Mouse (Mus musculus) left cerebral cortex, postnatal 25 days (tissue): ENCODE results near the gene Hbq1a. TPM values are rescaled to one million over a fixed set of nuclear protein-coding genes. Genes with fewer than 3 reads are reported as not detected.
"Not testable (repeated sequence)": the region's sequence is repeated elsewhere in the genome, so short reads cannot be mapped to it uniquely, and the experiment has no call there.

Experiments used
- DNase-seq, 2 experiments: peaks; one replicate each; pipeline ENCODE4 v3.0.0; 2022; ENCODE audit warnings: low spot score in 2 of 2, mixed read lengths in 1 of 2
- intact Hi-C: fragments of 180-260 bp; cut with DNase I; formaldehyde crosslinking; loops from one replicate; pipeline ENCODE4 v1.15.1; 2025
- total RNA-seq, 2 experiments: library from RNA; stranded (reverse); gene quantifications; 2 replicates each; pipeline ENCODE4 v1.2.3; 2021

Hbq1a gene
- total RNA-seq, 2 experiments from 2014 or later, result 1.4 TPM; not detected in 1

- DNase-seq, intact Hi-C loops: not testable (repeated sequence)
Observed at GRCm38 (mm10) chr11:32283091-32283777, 16.6 kb upstream of the Hbq1a start, which contains the start of gene Hba-a1. TSS of gene Hba-a1 (plus strand) at chr11:32283511.

GRCm38 (mm10) chr11:32284582-32284981, 15.3 kb upstream of the Hbq1a start:
- intact Hi-C loops, result not testable (repeated sequence)

DNA sequence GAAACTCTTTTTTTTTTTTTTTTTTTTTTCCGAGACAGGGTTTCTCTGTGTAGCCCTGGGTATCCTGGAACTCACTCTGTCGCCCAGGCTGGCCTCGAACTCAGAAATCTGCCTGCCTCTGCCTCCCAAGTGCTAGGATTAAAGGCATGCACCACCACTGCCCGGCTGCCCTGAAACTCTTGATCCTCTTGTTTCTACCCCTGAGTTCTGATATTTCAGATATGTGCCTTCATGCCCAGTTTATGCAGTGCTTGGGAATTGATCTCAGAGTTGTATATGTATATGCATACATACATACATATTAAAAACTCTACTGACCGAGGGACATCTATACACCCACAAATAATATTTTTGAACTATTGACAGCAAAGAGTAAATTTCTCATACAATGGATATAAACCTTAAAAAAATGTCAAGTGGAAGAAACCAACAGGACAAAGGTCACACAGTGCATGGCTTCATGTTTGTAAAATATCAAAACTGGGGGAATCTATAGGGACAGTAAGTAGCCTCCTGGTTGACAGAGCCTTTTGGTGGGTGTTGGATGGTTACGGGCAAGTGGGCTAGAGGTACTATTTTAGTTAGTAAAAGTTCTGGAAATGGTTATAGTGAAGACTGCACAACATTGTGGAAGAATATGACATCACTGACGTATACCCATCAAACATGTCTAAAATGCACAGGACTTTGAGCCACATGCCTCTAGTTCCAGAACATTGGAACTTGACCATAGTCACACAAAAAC, 14.7 kb upstream of the Hbq1a start:
- no peak for DNase-seq
- intact Hi-C loops, result loop anchor here (5.0 kb wide), 1 partner anchor 37 kb away; no protein-coding TSS in a partner anchor

More at GRCm38 (mm10) chr11:32284582-32284981, 15.3 kb upstream of the Hbq1a start:
- DNase-seq, result not testable (repeated sequence)

DNA sequence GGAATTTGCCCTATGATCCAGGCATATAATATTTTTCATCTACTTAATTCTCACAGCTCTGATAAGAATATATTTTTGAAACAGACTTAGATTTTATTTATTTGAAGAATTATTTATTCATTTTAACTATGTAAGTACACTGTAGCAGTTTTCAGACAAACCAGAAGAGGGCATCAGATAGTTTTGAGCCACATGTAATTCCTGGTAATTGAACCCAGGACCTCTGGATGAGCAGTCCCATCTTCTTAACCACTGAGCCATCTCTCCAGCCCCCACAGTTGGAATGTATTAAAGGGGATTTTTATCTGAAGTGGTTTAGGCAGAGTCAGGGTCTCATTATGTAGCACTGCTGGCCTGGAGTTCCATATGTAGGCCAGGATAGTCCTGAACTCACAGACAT, 14.0 kb upstream of the Hbq1a start:
- intact Hi-C loops, result loop anchor here (2.0 to 5.0 kb wide), 2 partner anchors 36 to 103 kb away; no protein-coding TSS in a partner anchor
- DNase-seq, result not testable (repeated sequence)

DNA sequence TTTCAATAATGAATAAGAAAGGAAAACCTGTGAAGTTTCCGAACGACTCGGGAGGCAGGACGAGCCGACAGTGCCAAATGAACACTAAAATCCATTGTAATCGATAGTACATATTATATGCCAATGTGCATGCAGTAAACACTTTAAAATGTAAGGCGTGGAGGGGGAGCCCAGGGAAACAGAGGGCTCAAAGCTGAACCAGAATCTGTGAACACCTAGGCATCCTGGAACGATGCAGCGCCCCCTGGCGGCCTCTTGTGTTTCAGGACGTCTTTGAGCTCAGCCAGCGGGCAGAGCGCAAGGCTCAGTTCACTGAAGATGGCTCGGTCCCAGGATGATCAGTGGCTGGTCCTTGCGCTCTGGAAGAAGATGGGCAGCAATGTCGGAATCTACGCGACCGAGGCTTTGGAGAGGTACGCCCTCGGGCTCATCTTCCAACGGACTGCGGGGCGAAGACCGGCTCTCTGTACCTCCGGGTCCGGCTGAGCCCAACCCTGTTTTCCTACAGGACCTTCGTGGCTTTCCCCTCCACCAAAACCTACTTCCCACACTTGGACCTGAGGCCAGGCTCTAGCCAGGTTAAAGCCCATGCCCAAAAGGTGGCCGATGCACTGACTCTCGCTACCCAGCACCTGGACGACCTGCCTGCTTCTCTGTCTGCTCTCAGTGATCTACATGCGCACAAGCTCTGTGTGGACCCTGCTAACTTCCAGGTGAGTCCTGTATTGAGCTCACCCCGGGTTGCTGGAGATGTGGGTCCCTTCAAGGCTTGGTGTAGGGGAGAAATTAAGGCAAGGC, 13.0 kb upstream of the Hbq1a start, which contains the start of gene Hbq1b:
TSS of gene Hbq1b (plus strand) at position 271 of the 798 bp plus-strand sequence.
- peak; percentile 80 to 81 for DNase-seq
- intact Hi-C loops, result loop anchor here (2.0 to 5.0 kb wide), 2 partner anchors 35 to 104 kb away; no protein-coding TSS in a partner anchor

- intact Hi-C loops, result loop anchor here (2.0 to 5.0 kb wide), 2 partner anchors 35 to 105 kb away; no protein-coding TSS in a partner anchor
- no peak for DNase-seq
Observed at GRCm38 (mm10) chr11:32287493-32287825, 12.4 kb upstream of the Hbq1a start.

DNA sequence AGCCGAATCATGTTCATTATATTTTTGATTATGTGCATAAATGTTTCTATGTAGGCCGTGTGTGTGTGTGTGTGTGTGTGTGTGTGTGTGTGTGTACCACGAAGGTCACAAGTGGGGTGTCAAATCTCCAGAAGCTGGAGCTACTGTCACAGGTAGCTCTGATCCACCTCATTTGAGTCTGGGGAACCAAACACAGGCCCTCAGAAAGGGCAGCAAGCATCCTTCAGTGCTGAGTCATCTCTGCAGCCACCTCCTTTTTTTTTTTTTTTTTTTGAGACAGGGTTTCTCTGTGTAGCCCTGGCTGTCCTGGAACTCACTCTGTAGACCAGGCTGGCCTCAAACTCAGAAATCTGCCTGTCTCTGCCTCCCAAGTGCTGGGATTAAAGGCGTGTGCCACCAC, 7.0 kb upstream of the Hbq1a start:
- intact Hi-C loops, DNase-seq: not testable (repeated sequence)

DNA sequence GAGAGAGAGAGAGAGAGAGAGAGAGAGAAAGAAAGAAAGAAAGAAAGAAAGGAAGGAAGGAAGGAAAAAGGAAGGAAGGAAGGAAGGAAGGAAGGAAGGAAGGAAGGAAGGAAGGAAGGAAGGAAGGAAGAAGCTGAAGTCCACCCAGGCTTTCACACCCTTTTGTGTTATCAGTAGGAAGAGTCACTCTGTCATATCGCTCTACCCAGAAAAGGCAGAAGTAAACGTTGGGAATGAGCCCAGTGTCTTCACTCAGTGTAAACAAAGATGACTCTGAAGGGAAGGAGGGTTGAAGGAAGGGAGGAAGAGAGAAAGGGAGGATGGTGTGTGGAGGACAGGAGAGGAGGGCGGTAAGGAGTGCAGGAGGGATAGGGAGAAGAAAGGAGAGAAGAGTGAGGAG, 6.4 kb upstream of the Hbq1a start:
- intact Hi-C loops, DNase-seq: not testable (repeated sequence)

DNA sequence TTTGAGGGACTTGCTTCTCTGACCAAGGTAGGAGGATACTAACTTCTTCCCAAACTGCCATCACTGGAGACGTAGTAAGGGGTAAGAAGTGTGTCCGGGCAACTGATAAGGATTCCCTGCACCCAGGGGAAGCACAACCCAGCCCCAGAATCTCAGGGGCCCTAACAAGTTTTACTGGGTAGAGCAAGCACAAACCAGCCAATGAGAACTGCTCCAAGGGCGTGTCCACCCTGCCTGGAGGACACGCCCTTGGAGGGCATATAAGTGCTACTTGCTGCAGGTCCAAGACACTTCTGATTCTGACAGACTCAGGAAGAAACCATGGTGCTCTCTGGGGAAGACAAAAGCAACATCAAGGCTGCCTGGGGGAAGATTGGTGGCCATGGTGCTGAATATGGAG, 3.7 kb upstream of the Hbq1a start, which contains the start of gene Hba-a2:
TSS of gene Hba-a2 (plus strand) at position 287 of the 400 bp plus-strand sequence.
- DNase-seq, intact Hi-C loops: not testable (repeated sequence)

- intact Hi-C loops, result not testable (repeated sequence)
Observed at GRCm38 (mm10) chr11:32297417-32297816, 2.5 kb upstream of the Hbq1a start.

DNA sequence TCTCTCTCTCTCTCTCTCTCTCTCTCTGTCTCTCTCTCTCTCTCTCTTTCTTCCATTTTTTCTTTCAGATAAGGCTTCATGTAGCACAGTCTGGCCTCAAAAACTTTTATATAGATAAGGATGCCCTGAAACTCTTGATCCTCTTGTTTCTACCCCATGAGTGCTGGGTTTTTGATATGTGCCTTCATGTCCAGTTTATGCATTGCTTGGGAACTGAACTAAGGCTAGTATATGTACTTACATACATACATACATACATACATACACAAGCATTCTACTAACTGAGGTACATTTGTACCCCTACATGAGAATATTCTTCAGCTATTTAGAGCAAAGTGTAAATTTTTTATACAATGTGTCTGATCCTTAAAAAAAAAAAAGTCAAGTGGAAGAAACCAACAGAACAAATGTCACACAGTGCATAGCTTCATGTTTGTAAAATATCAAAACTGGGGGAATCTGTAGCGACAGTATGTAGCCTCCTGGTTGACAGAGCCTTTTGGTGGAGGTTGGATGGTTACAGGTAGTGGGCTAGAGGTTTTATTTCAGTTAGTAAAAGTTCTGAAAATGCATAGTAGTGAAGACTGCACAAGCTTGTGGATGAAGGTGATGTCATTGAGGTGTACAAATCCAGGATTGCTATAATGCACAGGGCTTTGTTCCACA, 1.9 kb upstream of the Hbq1a start:
- DNase-seq, result no peak
- intact Hi-C loops, result no loop called here

More at GRCm38 (mm10) chr11:32297417-32297816, 2.5 kb upstream of the Hbq1a start:
- not testable (repeated sequence) for DNase-seq

DNA sequence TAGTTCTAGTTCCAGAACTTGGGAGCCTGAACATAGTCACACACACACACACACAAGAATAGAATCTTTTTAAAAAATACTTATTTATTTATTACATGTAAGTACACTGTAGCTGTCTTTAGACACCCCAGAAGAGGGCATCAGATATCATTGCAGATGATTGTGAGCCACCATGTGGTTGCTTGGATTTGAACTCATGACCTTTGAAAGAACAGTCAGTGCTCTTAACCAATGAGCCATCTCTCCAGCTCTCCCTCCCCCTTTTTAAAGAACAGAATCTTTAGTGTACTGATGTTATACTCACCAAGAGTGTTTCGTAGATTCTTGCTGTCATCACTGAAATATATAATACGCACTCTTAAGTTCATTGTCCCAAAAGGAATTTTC, 1.3 kb upstream of the Hbq1a start:
- DNase-seq, result no peak
- intact Hi-C loops, result no loop called here

DNA sequence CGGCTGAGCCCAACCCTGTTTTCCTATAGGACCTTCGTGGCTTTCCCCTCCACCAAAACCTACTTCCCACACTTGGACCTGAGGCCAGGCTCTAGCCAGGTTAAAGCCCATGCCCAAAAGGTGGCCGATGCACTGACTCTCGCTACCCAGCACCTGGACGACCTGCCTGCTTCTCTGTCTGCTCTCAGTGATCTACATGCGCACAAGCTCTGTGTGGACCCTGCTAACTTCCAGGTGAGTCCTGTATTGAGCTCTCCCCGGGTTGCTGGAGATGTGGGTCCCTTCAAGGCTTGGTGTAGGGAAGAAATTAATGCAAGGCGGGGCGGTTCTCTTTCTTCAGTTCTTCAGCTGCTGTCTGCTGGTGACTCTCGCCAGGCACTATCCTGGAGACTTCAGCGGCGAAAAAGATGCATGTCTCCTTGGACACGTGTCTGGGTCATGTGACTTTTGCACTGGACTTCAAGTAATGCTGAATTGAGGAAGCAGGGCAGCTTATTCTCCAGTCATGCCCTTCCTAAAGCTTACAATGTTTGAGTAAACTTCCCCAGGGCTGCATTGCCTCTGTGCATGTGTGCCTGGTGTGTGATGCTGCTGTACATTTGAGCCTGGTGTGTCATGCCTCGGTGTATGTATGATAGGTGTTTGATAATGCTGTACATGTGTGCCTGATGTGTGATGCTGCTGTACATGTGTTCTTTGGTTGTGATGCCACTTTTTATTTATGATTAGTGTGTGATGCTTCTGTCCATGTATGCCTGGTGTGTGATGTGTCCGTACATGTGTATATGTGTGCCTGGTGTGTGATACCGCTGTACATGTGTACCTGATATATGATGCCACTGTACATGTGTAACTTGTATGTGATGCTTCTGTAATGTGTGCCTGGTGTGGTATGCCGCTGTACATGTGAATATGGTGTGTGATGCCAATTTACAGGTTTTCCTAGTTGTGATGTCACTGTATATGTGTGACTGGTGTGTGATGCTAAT, 704 bp downstream of the Hbq1a start:
- intact Hi-C loops, result no loop called here

GRCm38 (mm10) chr11:32301506-32301905, 1.6 kb downstream of the Hbq1a start:
- intact Hi-C loops, result no loop called here
- DNase-seq, result no peak

More for the DNA sequence above, 704 bp downstream of the Hbq1a start:
- DNase-seq, result no peak

- peak; percentile 31 to 82 for DNase-seq
- intact Hi-C loops, result no loop called here
Observed at GRCm38 (mm10) chr11:32302824-32303419, 3.1 kb downstream of the Hbq1a start.

DNA sequence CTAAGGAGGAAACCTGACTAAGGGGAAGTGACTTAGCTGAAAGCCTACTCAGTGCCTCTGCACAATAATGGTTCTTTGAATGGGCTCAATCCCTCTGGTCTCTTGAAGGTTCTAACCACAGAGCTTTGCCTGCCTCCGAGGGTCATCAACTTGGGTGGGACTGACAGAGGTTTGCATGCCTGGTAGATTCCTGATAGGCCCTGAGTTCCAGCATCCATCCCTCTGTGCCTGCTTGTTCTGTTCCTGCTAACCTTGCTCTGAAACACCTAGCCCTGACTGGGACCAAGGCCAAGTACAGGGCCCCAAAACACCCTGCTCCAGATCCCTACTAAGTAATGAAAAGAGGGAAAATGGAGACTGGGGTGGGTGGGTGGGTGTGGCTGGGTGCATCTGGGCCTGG, 3.6 kb downstream of the Hbq1a start:
- intact Hi-C loops, result no loop called here
- no peak for DNase-seq

- intact Hi-C loops, result no loop called here
- no peak for DNase-seq
Observed at GRCm38 (mm10) chr11:32307006-32307405, 7.1 kb downstream of the Hbq1a start.

- DNase-seq, result no peak
- intact Hi-C loops, result no loop called here
Observed at GRCm38 (mm10) chr11:32309446-32309845, 9.6 kb downstream of the Hbq1a start.
